Mouse (Mus musculus) mesoderm, embryonic 11.5 days (tissue): ENCODE measurements around the gene Sox5.
A peak's percentile ranks its signal among the peaks of the same experiment; 100 is the strongest.

Experiments used
- DNase-seq: peaks from one replicate; pipeline ENCODE4 v3.0.0-alpha.2; 2012; ENCODE audit warnings: low read depth, low spot score

The Sox5 gene

DNA sequence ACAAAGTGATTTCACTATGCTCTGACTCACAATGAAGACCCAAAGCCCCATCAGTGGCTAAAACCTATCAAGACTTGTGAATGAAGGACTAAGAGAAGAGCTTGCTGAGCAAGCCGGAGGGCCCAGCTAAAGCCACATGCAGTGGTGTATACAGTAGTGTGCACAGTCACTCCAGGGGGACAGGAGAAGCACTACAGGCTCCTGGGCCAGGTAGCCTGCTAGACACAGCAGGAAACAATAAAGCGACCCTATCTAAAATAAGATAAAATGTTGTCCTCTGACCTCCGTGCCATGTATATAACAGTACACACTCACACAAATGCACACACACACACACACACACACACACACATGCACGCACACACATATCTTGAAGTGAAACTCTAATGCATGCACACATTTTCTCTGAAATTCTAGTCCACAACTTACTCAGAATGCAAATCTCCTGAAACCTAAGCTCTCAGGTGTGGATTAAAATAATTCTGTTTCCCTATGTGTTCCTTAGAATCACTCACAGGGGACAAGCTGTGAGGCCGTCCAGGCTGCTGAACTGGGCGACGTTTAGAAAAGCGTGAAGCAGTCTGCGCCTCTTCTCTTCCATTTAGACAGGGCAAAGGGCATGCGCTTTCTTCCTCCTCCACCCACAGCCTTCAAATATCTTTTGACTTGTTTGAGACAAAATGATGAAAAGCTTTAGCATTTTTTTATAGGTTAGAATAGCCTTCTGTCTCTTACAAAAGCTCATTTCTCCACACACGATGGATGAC, 197.5 kb downstream of the Sox5 start:
- DNase-seq, result no peak

GRCm38 (mm10) chr6:144579301-144579700, 202.5 kb downstream of the Sox5 start:
- DNase-seq, result no peak

- no peak for DNase-seq
Observed at GRCm38 (mm10) chr6:144570850-144571249, 210.9 kb downstream of the Sox5 start.

GRCm38 (mm10) chr6:144565827-144566226, 215.9 kb downstream of the Sox5 start:
- DNase-seq, result no peak

DNA sequence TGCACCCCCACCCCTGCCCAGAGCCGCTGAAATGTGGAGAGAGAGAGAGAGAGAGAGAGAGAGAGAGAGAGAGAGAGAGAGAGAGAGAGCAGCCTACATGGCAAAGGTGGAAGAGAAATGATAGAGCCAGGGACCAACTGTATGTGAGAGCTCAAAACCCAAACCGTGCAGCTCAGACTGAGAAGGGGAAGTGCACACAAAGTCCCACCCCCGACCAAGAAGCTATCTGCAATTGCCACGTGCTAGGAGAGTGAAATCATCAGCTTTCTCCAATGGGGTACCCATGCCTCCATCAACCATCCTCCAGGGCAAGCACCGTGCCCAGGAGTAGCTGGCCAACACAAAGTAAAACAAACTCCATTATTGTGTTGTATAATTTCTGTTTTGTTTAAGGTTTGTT, 220.1 kb downstream of the Sox5 start:
- DNase-seq, result no peak

DNA sequence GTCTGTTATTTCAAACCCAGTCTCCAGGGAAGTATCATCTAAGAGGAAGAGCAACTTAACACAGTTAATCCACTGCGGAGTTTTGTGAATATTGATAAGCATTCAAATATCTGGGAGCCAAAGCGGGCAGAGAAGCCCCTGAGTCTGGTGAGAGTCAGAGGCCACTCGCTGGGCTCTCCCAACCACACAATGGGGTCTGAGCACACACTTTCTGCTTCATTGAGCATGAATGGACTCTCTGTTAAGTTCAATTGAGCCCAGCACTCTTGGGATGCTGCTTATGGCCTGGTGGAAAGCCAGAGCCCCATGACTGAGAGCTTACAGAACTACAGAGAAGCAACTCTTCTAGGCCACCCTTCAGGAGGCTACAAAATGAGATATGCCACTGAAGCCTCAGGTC, 221.6 kb downstream of the Sox5 start:
- peak; percentile 41 for DNase-seq

GRCm38 (mm10) chr6:144553476-144553875, 228.3 kb downstream of the Sox5 start:
- DNase-seq, result no peak

DNA sequence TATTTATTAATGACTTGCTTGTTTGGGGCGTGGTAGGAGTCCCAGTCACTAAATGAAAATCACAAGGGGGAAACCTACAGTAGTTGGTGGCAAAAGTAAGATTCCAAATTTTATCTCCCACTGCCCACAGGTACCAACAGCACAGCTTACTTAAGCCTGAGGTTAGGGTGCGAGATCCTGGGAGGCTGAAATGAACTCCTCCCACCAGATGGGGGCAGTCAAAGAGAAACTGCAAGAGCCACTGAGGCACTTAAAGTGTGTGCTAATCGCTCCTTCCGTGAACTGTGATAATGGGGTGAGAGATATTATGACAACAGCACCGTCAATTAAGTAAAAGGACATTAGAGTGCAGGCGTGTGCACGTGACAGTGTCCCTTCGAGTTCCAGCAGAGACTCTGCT, 232.8 kb downstream of the Sox5 start:
- DNase-seq, result no peak

DNA sequence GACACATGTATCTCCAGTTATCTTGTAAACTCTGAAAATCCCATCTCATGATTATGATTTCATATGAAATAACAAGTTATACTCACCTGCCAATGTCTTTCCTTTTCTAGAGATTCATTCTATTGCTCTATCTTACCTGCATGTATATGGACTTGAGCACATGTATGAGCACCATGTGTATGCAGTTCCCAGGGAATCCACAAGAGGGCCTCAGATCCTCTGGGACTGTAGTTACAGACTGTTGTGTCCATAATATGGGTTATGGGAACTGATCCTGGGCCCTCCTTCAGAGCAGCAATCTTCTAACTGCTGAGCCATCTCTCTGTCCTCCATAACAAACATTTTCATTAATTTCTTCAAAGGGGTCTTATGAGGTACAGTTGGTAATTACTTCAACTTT, 234.6 kb downstream of the Sox5 start:
- DNase-seq, result no peak

- no peak for DNase-seq
Observed at GRCm38 (mm10) chr6:144545549-144545948, 236.2 kb downstream of the Sox5 start.

GRCm38 (mm10) chr6:144541316-144541715, 240.5 kb downstream of the Sox5 start:
- no peak for DNase-seq

- DNase-seq, result no peak
Observed at GRCm38 (mm10) chr6:144539439-144540192, 242.2 kb downstream of the Sox5 start.

- peak; percentile 21 for DNase-seq
Observed at GRCm38 (mm10) chr6:144523479-144523878, 258.3 kb downstream of the Sox5 start.

GRCm38 (mm10) chr6:144518811-144519210, 263.0 kb downstream of the Sox5 start:
- no peak for DNase-seq

DNA sequence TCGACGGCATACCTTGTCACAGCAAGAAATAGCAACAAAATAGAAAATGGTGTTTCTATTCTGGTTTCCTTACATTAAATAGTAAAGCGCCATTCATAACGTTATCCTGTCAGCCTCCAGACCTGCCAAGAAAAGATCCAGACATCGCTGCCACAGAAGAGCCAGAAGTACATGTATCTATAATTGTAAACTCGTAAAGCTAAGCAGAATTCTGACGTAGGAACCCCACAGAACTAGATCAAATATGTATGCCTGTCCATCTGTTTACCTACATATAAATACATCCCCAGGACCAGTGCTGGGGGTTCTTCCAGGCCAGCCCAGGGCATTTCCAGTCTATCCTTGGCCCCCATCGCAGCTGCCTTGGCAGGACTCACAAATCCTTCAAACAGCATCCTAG, 265.9 kb downstream of the Sox5 start:
- no peak for DNase-seq

DNA sequence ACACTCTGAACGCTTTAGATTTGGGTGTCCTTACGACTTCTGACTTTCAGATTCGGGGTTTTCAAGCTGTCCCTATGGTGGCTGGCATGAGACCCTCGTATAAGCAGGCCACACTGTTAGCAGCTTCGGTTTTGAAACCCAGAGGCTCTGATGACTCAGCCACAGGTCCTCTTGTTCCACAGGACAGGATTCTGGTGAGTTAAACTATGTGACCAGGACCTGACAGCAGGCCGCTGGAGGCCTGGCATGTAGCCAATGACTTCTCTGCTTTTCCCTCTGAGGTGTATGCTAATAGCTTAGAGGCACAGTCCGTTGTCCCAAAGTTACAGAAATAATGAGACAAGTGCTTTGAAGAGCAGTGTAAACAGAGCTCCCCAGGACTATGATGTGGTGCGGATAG, 268.0 kb downstream of the Sox5 start:
- no peak for DNase-seq

DNA sequence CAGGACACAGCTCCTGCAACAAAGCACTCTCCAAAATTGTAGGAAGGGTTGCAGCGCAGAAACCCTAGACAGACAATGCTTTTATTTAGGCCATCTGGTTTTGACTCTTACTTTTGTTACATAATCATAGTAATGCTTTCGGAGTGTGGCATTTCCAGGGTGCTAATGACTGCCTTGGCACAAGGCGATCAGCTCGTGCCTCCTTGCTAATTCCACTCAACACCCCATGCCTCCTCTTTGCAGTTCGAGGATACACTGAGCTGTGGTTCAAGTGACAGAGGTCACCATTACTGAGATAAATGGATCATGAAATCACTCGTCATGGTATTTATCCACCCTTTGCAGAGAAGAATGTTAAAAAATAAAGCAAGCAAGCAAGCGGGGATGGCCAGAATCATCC, 269.9 kb downstream of the Sox5 start:
- peak; percentile 38 for DNase-seq

- DNase-seq, result no peak
Observed at GRCm38 (mm10) chr6:144510147-144510546, 271.6 kb downstream of the Sox5 start.

GRCm38 (mm10) chr6:144504197-144504551, 277.6 kb downstream of the Sox5 start:
- no peak for DNase-seq

DNA sequence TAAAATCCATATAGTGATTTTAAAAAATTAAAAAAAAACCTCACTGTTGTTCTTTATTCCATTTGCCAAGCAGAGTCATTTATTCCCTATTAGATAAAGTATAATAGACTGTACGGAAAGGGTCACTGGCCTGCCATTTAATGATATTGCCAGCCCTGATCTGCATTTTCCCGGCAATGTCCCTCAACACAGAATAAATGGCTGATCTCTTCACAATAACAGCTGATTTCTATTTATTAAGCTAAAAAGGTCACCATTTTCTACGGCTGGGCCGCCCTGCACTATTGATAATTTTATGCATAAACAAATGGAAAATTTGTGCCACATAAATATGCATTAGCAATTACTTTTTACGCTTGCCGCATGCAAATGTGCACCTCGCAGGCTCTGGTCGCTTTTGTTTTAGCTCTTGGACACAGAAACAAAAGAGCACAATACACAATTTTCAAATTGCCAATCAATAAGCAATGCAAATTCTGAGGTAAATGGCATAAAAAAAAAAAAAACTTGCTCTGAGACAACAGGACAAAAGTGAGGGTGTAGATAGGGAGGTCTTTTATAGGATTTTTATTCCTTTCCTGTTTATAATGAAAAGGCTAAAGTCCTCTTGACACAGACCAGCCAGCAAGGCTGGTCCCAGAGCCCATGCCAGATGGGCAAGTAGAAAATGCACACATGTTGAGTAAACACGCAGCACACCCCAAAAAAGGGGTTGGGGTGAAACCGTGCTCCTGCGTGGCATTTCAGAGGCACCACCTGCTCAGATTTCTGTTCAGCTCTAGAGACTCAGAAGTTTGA, 278.2 kb downstream of the Sox5 start:
- DNase-seq, result no peak

DNA sequence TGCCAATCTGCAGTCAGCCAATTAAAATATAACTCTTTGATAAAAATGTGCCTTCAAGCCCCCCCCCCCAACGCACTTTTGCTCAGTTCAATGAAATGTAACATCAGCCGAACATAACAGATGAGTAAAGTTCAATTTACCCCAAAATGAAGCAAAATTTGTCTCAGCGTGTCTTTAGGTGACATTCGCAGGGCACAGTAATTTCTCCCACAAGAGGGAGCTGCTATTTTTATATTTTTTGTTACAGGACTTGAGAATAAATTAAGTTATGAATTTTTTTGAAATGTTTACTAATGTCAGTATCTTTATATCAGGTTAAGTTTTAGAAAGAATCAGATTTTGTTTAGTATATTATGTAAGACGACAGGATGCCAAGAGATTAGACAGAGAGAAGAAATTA, 280.3 kb downstream of the Sox5 start:
- DNase-seq, result no peak

GRCm38 (mm10) chr6:144498177-144498576, 283.6 kb downstream of the Sox5 start:
- DNase-seq, result no peak
